Mouse (Mus musculus): ENCODE results near the gene Gm20905. TPM values are rescaled to one million over a fixed set of nuclear protein-coding genes. Genes with fewer than 3 reads are reported as not detected.
"Not testable (repeated sequence)": the region's sequence is repeated elsewhere in the genome, so short reads cannot be mapped to it uniquely, and the experiment has no call there.

Gene Gm20905
- not detected in 2 replicates for total RNA-seq (2012; rRNA removed)
- not detected for polyA plus RNA-seq (2012; ENCODE audit: insufficient read depth in 1 of 2, insufficient read length in 2 of 2, low read depth in 1 of 2, low replicate concordance in 2 of 2, missing spikeins in 1 of 2)

GRCm38 (mm10) chrY:37259503-37259902 is at the start of gene Gm20905:
Gm20905 (minus strand) TSS chrY:37259603.
- not testable (repeated sequence) for H3K36me3 ChIP-seq (ENCODE audit: control insufficient read depth in 1 of 2, insufficient read depth in 2 of 2, low read length in 2 of 2); DNase-seq (ENCODE audit: low read depth, low spot score); H3K9me3 ChIP-seq (replicated peaks; ENCODE audit: insufficient read depth, low read length); H3K27me3 ChIP-seq (ENCODE audit: control insufficient read depth in 1 of 2, insufficient read depth in 2 of 2, low read length in 2 of 2); H3K4me1 ChIP-seq (ENCODE audit: control insufficient read depth in 1 of 2, insufficient read depth in 2 of 2, low read length in 2 of 2); H3K27ac ChIP-seq (ENCODE audit: control insufficient read depth, low read depth, low read length); H3K79me2 ChIP-seq (ENCODE audit: control insufficient read depth, insufficient read depth, low read length, poor library complexity); H3K4me3 ChIP-seq (ENCODE audit: control insufficient read depth in 1 of 2, insufficient read depth in 1 of 2, low read depth in 2 of 2, low read length in 2 of 2); H3K9ac ChIP-seq (ENCODE audit: control insufficient read depth, low read depth, low read length, poor library complexity, severe bottlenecking)

Data from MEL (cell line).